Comparison of ENCODE assay signal across 25 mouse cellular contexts in the genomic region with DNA sequence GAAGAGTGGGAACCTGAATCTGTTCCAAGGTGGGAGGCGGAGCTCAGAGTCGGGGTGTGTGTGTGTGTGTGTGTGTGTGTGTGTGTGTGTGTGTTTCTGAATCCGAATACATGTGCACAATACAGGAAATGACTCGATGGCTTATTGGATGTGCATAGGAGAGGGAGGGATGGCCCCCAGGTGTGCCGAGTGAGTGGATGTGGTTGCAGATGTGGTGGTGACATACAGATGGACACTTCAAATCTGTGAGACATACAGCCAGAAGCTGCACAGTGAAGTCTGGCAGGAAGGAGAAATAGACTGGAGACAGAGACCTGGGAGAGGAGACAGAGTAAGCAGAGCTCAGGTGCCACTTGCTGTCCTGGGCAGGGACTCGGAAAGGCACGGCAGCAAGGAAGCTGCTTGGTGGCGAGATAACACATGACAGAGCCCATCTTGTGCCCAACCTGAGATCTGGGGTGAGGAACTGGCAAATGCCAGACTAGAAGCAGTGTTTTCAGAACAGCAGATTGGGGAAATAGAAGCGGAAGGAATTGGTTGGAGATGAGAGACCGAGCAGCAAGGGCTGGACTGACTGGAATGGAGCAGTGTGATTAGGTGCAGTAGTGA. TPM values are rescaled to one million over a fixed set of nuclear protein-coding genes. Genes with fewer than 3 reads are reported as not detected.
DNase-seq lines count a peak whose midpoint lies in the region; ATAC-seq lines count a peak whose summit lies in the region.
"Had no signal": no experiment of that assay in that cellular context is flagged by ENCODE, and none has a peak within 500 bp of the region (broad histone marks: within the 10 kb centered on the region; RNA-seq: fewer than 3 reads in every experiment).

No protein-coding gene starts in this region.

- H3K27me3 ChIP-seq in forebrain, embryonic 15.5 days, result no peaks in the 10 kb centered on the region
- H3K27me3 ChIP-seq in hindbrain, embryonic 10.5 days (ENCODE audit: insufficient read depth, poor library complexity, severe bottlenecking), result peaks cover 7% of the 10 kb centered on the region
- H3K27me3 ChIP-seq: hindbrain, embryonic 15.5 days; intestine, embryonic 15.5 days; midbrain, embryonic 13.5 days had no signal

- H3K9me3 ChIP-seq in forebrain, embryonic 15.5 days, result no peaks in the 10 kb centered on the region
- H3K9me3 ChIP-seq in hindbrain, embryonic 10.5 days, result no peaks in the 10 kb centered on the region
- H3K9me3 ChIP-seq: hindbrain, embryonic 15.5 days; intestine, embryonic 15.5 days; midbrain, embryonic 13.5 days; neural tube, embryonic 12.5 days had no signal

- H3K4me2 ChIP-seq in forebrain, embryonic 15.5 days (replicated peaks), result no peak overlapping the region
- H3K4me2 ChIP-seq: hindbrain, embryonic 15.5 days; intestine, embryonic 15.5 days; midbrain, embryonic 13.5 days; neural tube, embryonic 12.5 days had no signal

- no peaks in the 10 kb centered on the region for H3K36me3 ChIP-seq in forebrain, embryonic 15.5 days
- no peaks in the 10 kb centered on the region for H3K36me3 ChIP-seq in hindbrain, embryonic 10.5 days
- H3K36me3 ChIP-seq: hindbrain, embryonic 15.5 days; intestine, embryonic 15.5 days; midbrain, embryonic 13.5 days; neural tube, embryonic 12.5 days had no signal

- H3K4me1 ChIP-seq in forebrain, embryonic 15.5 days, result no peaks in the 10 kb centered on the region
- peaks cover 12% of the 10 kb centered on the region; the same call in 1 of the 2 replicates for H3K4me1 ChIP-seq in hindbrain, embryonic 10.5 days (replicated peaks)
- H3K4me1 ChIP-seq: hindbrain, embryonic 15.5 days; midbrain, embryonic 13.5 days; neural tube, embryonic 12.5 days had no signal

- no peak overlapping the region for H3K4me3 ChIP-seq in forebrain, embryonic 15.5 days
- H3K4me3 ChIP-seq in hindbrain, embryonic 10.5 days, result no peak overlapping the region
- H3K4me3 ChIP-seq: hindbrain, embryonic 15.5 days; intestine, embryonic 15.5 days; midbrain, embryonic 13.5 days; neural tube, embryonic 12.5 days had no signal

- DNase-seq in thymus, postnatal 14 days, result peak; percentile 33
- DNase-seq in thymus, postnatal 10 days (ENCODE audit: low spot score in 2 of 2), result no peak
- no peak for DNase-seq in gastrocnemius, adult 8-10 months (ENCODE audit: low spot score in 2 of 2)
- DNase-seq in hindbrain, embryonic 10.5 days (ENCODE audit: low spot score), result no peak
- DNase-seq: adrenal gland, adult 8-10 months; cerebellum, adult 8-10 months; cerebellum, postnatal 36 days; gastrocnemius, postnatal 10 days; heart, adult 18-20 months; heart, postnatal 36 days; kidney, adult 9 months; kidney, postnatal 14 days; lung, adult 18-20 months; lung, postnatal 10 days; retina, postnatal 1 day; right cerebral cortex, postnatal 25 days; spleen, adult 18-20 months had no signal

- WGBS in forebrain, embryonic 15.5 days, result 86% methylated on average over 10 of the region's 10 CpGs
- 80% methylated on average over 10 of the region's 10 CpGs for WGBS in hindbrain, embryonic 10.5 days

- H3K27ac ChIP-seq in forebrain, embryonic 15.5 days (replicated peaks), result no peak overlapping the region
- no peak overlapping the region for H3K27ac ChIP-seq in hindbrain, embryonic 10.5 days
- H3K27ac ChIP-seq: hindbrain, embryonic 15.5 days; intestine, embryonic 15.5 days; midbrain, embryonic 13.5 days; neural tube, embryonic 12.5 days had no signal

- H3K9ac ChIP-seq in forebrain, embryonic 15.5 days (replicated peaks), result no peak overlapping the region
- H3K9ac ChIP-seq: hindbrain, embryonic 15.5 days; intestine, embryonic 15.5 days; midbrain, embryonic 13.5 days; neural tube, embryonic 12.5 days had no signal

- peak; percentile 50 for ATAC-seq in activated CD4-positive, CD25-positive, alpha-beta regulatory T cell, adult 4 months
- peak; percentile 43 for ATAC-seq in megakaryocyte progenitor cell, adult 5-6 weeks (replicated peaks; ENCODE audit: poor library complexity)
- no peak for ATAC-seq in forebrain, embryonic 15.5 days (replicated peaks)
- ATAC-seq: forebrain, embryonic 14.5 days; intestine, embryonic 15.5 days; midbrain, embryonic 13.5 days had no signal

RNA-seq across cellular contexts. Expression of a gene that starts 1.8 kb away (rescaled TPM):
- 10 to 100 TPM; 43.2 to 52.2 TPM for polyA plus RNA-seq in activated CD4-positive, CD25-positive, alpha-beta regulatory T cell, adult 4 months (2017; shearing (Covaris generic))
- total RNA-seq in megakaryocyte progenitor cell, adult 5-6 weeks (2015), result 124 and 129 TPM in 2 replicates
- 125 and 139 TPM in 2 replicates for total RNA-seq in megakaryocyte progenitor cell, adult 5-6 weeks (2017)
- polyA plus RNA-seq in forebrain, embryonic 15.5 days (2015; fragmentation: Nextera tagmentation; extraction: Ambion mirVana), result 10.5 and 10.6 TPM in 2 replicates
- 10 to 100 TPM; 62.4 to 75.3 (median 67.2) TPM for total RNA-seq in gastrocnemius, adult 8-10 months (2022)
- 8.0 and 12.4 TPM in 2 replicates for polyA plus RNA-seq in hindbrain, embryonic 10.5 days (2016; fragmentation: Nextera tagmentation; extraction: Ambion mirVana)
